Mouse (Mus musculus) liver, adult 10 weeks (tissue): ENCODE data around the gene Nudt13. TPM values are rescaled to one million over a fixed set of nuclear protein-coding genes. Genes with fewer than 3 reads are reported as not detected.

ENCODE experiments used
- polyA plus RNA-seq: library from polyadenylated mRNA; stranded (reverse); fragments of 350-450 nt; fragmentation: Illumina TruSeq; extraction: RNeasy Lipid Tissue Mini Kit (QIAGEN cat#74804); gene quantifications from one replicate; pipeline ENCODE4 v1.2.3, GENCODE M21; 2014; ENCODE audit warnings: low read depth, low replicate concordance

Gene Nudt13
- polyA plus RNA-seq, result 7.3 TPM

DNA sequence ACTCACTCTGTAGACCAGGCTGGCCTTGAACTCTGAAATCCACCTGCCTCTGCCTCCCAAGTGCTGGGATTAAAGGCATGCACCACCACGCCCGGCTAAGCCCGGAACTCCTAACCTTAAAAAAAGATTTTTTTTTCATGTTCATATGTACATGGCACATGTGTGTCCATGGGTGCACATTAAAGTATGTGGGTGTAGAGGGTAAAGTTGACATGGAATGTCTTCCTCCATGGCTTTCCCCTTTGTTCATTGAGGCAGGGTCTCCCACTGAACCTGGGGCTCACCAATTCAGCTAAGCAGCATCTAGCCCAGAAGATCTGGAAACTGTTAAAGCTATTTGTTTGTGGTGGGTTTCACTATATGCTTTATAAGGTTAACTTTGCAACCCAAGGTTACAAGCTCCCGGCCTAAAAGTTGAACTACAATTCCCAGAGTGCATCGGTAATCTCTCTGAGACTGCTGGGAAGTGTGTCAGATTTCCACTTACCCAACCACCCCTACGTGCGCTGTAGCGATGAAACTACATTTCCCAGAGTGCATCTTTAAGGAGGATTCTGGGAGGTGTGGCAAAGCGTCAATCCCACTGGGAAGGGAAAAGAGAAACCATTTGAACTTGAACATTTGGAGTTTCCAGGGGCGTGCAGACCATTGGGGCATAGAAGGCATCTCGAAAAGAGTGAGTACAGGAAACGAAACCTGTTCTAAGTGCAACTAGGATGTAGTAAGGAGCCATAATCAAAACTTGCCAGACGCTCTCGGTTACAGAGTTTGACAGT, at the start of gene Nudt13:
TSS of gene Nudt13 (plus strand) at position 581 of the 776 bp plus-strand sequence.

DNA sequence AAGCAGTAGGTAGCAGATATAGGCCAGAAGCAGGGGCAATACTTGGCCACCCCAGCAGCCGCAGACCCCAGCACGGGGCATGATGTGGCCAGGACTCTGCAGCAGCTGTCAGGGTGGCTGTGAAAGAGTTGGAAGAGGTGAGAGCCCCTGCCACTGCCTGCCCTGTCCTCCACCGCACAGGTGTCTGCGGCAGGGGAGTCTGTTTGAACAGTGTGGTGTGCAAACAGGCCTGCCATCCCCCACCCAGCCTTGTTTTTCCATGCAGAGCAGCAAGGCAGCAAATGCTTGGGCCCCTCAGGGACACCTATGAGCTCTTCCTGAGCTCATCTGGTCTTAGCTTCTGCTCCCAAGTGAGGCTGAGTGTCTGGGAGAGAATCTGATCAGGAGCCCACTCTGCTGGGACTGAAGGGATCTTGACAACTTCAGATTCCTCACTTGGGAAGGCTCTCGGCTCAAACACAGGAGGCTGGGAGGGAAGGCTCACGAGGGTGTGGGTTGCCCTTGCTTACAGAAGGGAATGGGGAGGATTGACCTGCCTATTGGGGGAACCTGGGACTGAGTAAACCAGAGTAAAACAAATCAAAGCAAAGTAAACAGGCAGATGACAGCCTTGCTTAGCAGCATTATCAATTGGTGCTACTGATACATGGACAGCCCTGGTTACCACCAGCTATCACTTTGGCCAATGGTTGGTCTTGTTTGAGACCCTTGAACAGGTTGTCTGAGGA, 25.3 kb upstream of the Nudt13 start, which contains the start of gene Kcnk16:
TSS of gene Kcnk16 (minus strand) at position 118 of the 728 bp plus-strand sequence.

DNA sequence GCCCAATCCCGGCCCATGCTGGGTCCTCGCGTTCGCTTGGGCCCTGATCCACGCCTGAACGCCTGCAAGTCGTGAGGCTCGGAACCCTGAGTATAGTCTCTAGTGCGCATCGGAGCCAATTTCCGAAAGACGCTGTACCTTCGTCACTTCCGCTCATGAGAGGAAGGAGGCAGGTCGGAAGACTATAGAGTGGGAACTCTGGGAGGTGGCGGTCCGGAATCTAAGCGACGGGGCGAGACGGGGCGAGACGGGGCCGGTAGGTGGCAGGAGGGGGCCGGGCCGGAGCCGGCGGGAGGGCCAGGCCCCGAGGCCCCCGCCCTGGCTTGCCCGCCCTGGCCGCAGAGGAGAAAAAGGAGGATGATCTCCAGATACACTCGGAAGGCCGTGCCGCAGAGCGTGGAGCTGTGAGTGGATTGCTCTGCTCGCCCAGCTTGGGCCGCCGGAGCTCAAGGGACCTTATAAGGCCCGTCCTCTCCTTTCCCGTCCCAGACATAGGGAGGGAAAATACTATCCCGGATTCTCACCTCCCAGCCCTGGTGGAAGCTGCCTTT, 53.6 kb downstream of the Nudt13 start, which contains the start of the genes Ecd and Fam149b:
TSS of gene Ecd (minus strand) at position 131 of the 551 bp plus-strand sequence.
TSS of gene Fam149b (plus strand) at position 172 of the 551 bp plus-strand sequence.

Other genes starting within 250 kb of the Nudt13 start
- gene Saysd1, start 156.2 kb upstream of the Nudt13 start, polyA plus RNA-seq, result 1.8 TPM
- gene Kcnk5, start 112.9 kb upstream of the Nudt13 start, polyA plus RNA-seq, result 4.5 TPM
- gene Kcnk16, start 25.5 kb upstream of the Nudt13 start, polyA plus RNA-seq, result not detected
- 15.5 TPM for gene Ecd, start 53.4 kb downstream of the Nudt13 start, polyA plus RNA-seq
- gene Fam149b, start 53.5 kb downstream of the Nudt13 start, polyA plus RNA-seq, result 18.3 TPM
- gene Dnajc9, start 94.2 kb downstream of the Nudt13 start, polyA plus RNA-seq, result 14.9 TPM
- 10.7 TPM for gene Mrps16, start 98.9 kb downstream of the Nudt13 start, polyA plus RNA-seq
- gene Cfap70, start 157.5 kb downstream of the Nudt13 start, polyA plus RNA-seq, result not detected
- 69.3 TPM for gene Anxa7, start 185.4 kb downstream of the Nudt13 start, polyA plus RNA-seq
- gene Mss51, start 202.2 kb downstream of the Nudt13 start, polyA plus RNA-seq, result 0.82 TPM